Mouse (Mus musculus) heart, adult 2 months (tissue): ENCODE results near the gene Pcdh10.

ENCODE experiments used
- EP300 ChIP-seq: fragments of 200-500 bp; IDR thresholded peaks from 2 replicates; pipeline ENCODE4 v1.6.1; 2011; ENCODE audit warnings: low read depth, low read length, control low read depth; ENCODE audit not compliant: insufficient read depth
- POLR2A ChIP-seq: fragments of 200-500 bp; IDR thresholded peaks from 2 replicates; pipeline ENCODE4 v1.6.1; 2011; ENCODE audit warnings: mild to moderate bottlenecking, low read depth, low read length, control low read depth; ENCODE audit not compliant: insufficient read depth

GRCm38 (mm10) chr3:45379972-45380761 is 2.0 kb downstream of the Pcdh10 start:
- TF ChIP-seq POLR2A (no peak), EP300 (no peak)
